Mouse (Mus musculus) hindbrain, embryonic 10.5 days (tissue): Measurements from ENCODE around the gene Mok. TPM values are rescaled to one million over a fixed set of nuclear protein-coding genes. Genes with fewer than 3 reads are reported as not detected.
A peak's percentile ranks its signal among the peaks of the same experiment; 100 is the strongest.
"Not testable (repeated sequence)": the region's sequence is repeated elsewhere in the genome, so short reads cannot be mapped to it uniquely, and the experiment has no call there.

Experiments
- DNase-seq: peaks from one replicate; pipeline ENCODE4 v3.0.0-alpha.2; 2017; ENCODE audit warnings: low spot score
- H3K27ac ChIP-seq: fragments of 300-500 bp; sonication (generic); 2 replicates; pipeline ENCODE4 v1.5.1; 2016; ENCODE audit warnings: mild to moderate bottlenecking, moderate library complexity
- H3K27me3 ChIP-seq: fragments of 300-500 bp; sonication (generic); 2 replicates; pipeline ENCODE4 v1.6.1; 2016; ENCODE audit warnings: mild to moderate bottlenecking; ENCODE audit not compliant: poor library complexity, insufficient read depth, severe bottlenecking
- H3K36me3 ChIP-seq: fragments of 300-500 bp; sonication (generic); 2 replicates; pipeline ENCODE4 v1.6.1; 2016; ENCODE audit warnings: mild to moderate bottlenecking, moderate library complexity
- H3K4me1 ChIP-seq: fragments of 300-500 bp; sonication (generic); replicated peaks from 2 replicates; pipeline ENCODE4 v1.6.1; 2016; ENCODE audit warnings: mild to moderate bottlenecking
- H3K4me3 ChIP-seq: fragments of 300-500 bp; sonication (generic); 2 replicates; pipeline ENCODE4 v1.5.1; 2016; ENCODE audit warnings: mild to moderate bottlenecking, moderate library complexity
- H3K9me3 ChIP-seq: fragments of 300-500 bp; sonication (generic); 2 replicates; pipeline ENCODE4 v1.6.1; 2016; ENCODE audit warnings: mild to moderate bottlenecking, moderate library complexity
- WGBS: fragments of 180-500 bp; shearing (Covaris S2); methylation state at CpG from one replicate; pipeline ENCODE4 v1.1.7; 2016; 5-methylcytosine and 5-hydroxymethylcytosine counted together
- polyA plus RNA-seq: library from polyadenylated mRNA; unstranded; fragments of >200 nt; fragmentation: Nextera tagmentation; extraction: Ambion mirVana; gene quantifications from 2 replicates; pipeline ENCODE4 v1.2.1, GENCODE M21; 2016

The Mok gene
- polyA plus RNA-seq, 1 experiment from 2014 or later, result 14.2 TPM

DNA sequence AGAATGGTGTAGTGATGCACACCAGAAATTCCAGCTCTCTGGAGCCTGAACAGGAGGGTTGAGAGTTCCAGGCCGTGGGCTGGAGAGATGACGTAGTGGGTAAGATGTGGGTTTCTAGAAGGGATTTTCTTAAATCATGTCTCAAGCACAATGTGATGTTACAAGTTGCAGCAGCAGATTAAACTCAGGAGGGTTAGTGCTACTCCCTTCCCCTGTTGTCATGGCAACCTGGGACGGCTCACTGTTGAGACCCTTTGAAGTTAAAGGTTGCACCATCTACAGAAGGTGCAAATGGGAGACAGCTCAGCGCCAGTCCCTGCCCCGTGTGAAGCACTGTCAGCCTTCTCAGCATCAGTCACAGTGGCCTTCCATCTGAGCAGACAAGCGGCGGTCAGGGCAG lies 20.5 kb upstream of the Mok start:
- Histone ChIP-seq H3K27me3 (no peaks in the 10 kb centered on the region), H3K36me3 (peaks cover 56% of the 10 kb centered on the region), H3K9me3 (no peaks in the 10 kb centered on the region), H3K27ac (no peak overlapping the region), H3K4me1 (peaks cover 16% of the 10 kb centered on the region; the same call in 1 of the 2 replicates), H3K4me3 (no peak overlapping the region)
- no peak for DNase-seq
- WGBS, result 60% methylated on average over 7 of the region's 7 CpGs

DNA sequence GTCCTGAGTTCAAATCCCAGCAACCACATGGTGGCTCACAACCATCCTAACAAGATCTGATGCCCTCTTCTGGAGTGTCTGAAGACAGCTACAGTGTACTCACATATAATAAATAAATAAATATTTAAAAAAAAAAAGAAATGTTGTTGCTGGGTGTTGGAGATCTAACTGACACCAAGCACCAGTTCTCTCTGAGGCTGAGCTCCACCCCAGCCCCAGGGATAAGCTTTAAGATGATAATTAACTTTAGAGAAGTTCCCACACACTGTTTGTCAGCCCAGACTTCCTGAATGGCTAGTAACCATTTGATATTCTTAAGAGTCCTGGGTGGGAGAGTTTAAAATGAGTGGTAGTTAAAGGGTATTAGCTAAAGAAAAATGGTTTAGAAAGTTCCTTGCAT lies 19.6 kb upstream of the Mok start:
- peaks cover 56% of the 10 kb centered on the region for H3K36me3 ChIP-seq
- no peak for DNase-seq
- no peaks in the 10 kb centered on the region for H3K27me3 ChIP-seq
- H3K4me3 ChIP-seq, result no peak overlapping the region
- no peak overlapping the region for H3K27ac ChIP-seq
- 0 out of 2 replicates have a peak, but pooled peaks cover 7% of the 10 kb centered on the region for H3K4me1 ChIP-seq
- no peaks in the 10 kb centered on the region for H3K9me3 ChIP-seq

- not testable (repeated sequence) for H3K27ac ChIP-seq, H3K4me3 ChIP-seq, DNase-seq, H3K4me1 ChIP-seq, H3K27me3 ChIP-seq, H3K9me3 ChIP-seq
- 96% methylated on average over 15 of the region's 15 CpGs for WGBS
- peaks cover 50% of the 10 kb centered on the region for H3K36me3 ChIP-seq
Measured at GRCm38 (mm10) chr12:110858681-110859080, 17.9 kb upstream of the Mok start.

DNA sequence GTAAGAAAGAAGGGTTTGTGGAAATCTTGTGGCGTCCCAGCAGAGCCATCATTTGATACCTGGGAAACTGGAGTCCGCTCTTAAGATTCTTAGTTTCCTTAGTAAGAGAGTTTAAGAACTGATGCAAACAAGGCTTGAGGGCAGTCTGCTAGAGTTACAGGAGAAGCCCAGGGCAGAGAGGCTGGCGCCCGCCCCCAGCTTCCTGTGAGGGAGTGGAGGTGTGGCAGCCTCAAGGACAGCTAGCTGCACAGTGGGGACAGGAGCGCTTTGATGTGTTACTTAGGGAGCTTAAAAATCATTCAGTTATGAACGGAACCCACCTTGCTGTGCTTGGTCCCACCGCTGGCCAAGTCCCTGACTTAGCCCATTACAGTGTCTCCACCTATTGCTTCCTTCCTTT lies 16.5 kb upstream of the Mok start:
- Histone ChIP-seq H3K4me1 (0 out of 2 replicates have a peak, but pooled peaks cover 2% of the 10 kb centered on the region), H3K36me3 (peaks cover 42% of the 10 kb centered on the region), H3K9me3 (no peaks in the 10 kb centered on the region), H3K4me3 (no peak overlapping the region), H3K27ac (no peak overlapping the region), H3K27me3 (no peaks in the 10 kb centered on the region)
- WGBS, result 90% methylated on average over 7 of the region's 7 CpGs
- DNase-seq, result no peak

DNA sequence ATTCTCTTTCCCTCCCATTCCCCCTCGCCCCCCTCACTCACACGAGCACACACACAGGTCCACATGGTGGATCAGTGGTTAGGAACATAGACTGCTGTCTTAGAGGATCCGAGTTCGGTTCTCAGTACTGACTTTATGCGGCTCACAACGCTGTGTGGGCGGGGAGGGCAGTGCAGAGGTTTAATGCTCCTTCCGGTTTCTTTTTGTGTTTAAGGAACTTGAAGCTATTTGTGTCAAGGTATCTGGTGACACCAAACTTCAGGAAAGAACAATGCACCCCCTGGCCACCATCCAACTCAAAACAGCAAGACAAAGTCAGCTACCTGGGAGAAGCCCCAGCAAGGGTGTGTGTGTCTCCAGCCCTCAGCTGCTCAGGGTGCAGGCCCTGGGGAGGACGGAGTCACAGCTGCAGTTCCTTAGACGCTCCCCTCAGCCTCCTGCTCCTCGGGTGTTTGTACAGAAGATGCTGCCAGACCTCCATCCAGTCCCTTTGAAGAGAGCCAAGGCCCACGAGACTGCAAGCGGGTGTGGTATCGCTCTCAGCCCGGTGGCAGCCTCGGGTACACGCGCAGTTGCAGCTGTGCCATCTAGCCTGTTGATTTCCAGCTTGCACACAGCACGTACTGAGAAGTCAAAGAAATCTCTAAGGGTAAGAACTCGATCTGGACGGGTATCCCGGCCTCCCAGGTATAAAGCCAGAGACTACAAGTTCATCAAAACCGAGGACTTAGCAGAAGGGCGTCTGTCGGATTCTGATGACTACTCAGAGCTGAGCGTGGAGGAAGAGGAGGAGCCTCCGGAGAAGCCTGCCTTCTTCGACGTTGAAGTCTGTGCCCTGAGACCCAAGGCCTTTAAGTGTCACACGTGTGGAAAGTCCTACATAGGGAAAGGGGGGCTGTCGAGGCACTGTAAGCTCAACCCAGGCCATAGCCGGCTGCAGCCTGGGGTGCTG lies 14.3 kb upstream of the Mok start:
- no peaks in the 10 kb centered on the region for H3K27me3 ChIP-seq
- H3K27ac ChIP-seq, result no peak overlapping the region
- H3K4me1 ChIP-seq, result peaks cover 17% of the 10 kb centered on the region
- no peak overlapping the region for H3K4me3 ChIP-seq
- H3K9me3 ChIP-seq, result no peaks in the 10 kb centered on the region
- no peak for DNase-seq
- 88% methylated on average over 32 of the region's 32 CpGs for WGBS
- H3K36me3 ChIP-seq, result peaks cover 28% of the 10 kb centered on the region

GRCm38 (mm10) chr12:110851923-110852322 lies 11.2 kb upstream of the Mok start:
- Histone ChIP-seq H3K9me3 (no peaks in the 10 kb centered on the region), H3K4me3 (no peak overlapping the region), H3K27me3 (peaks cover 11% of the 10 kb centered on the region), H3K4me1 (peaks cover 21% of the 10 kb centered on the region), H3K36me3 (peaks cover 15% of the 10 kb centered on the region), H3K27ac (no peak overlapping the region)
- DNase-seq, result no peak
- 88% methylated on average over 1 of the region's 1 CpGs for WGBS

DNA sequence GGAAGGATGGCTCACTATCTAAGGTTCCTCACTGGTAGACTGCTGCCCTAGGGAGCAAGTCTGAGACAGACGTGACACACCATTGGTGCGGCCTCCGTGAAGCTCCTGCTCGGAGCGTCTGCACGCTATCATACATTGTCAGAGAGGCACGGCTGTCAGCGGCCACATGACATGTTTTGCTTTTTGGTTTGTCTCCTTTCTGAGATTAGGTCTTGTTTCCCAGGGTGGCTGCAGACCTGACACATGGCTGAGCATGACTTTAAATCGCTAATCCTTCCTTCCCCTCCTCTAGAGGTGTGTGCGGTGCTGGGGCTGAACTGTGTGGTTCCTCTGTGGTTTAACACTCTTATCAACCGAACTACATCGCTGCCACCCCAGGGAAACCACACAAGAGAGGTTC lies 10.7 kb upstream of the Mok start:
- Histone ChIP-seq H3K4me3 (peak overlapping the region; percentile 98), H3K4me1 (peaks cover 21% of the 10 kb centered on the region), H3K27ac (no peak overlapping the region), H3K36me3 (peaks cover 15% of the 10 kb centered on the region), H3K27me3 (peaks cover 16% of the 10 kb centered on the region), H3K9me3 (no peaks in the 10 kb centered on the region)
- 84% methylated on average over 12 of the region's 12 CpGs for WGBS
- no peak for DNase-seq

DNA sequence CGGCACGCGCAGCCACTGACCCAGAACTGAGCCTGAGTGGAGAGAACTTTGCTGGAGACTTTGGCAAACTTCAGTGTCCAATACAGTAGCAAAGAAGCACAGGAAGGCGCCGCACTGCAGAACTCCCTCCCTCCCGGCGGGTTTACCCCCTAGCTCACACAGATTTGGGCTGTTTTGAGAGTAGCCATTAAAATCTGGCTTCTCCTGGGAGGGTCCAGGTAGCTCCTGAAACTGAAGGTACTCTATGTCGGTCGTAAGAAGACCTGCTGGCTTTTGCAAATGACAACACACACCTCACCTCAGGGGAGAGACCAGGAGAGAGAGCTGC lies 10.2 kb upstream of the Mok start:
- H3K4me1 ChIP-seq, result peaks cover 27% of the 10 kb centered on the region
- no peak for DNase-seq
- H3K4me3 ChIP-seq, result peak overlapping the region; percentile 98
- peaks cover 21% of the 10 kb centered on the region for H3K27me3 ChIP-seq
- peak overlapping the region; percentile 95 for H3K27ac ChIP-seq
- no peaks in the 10 kb centered on the region for H3K9me3 ChIP-seq
- WGBS, result 14% methylated on average over 9 of the region's 9 CpGs
- H3K36me3 ChIP-seq, result peaks cover 11% of the 10 kb centered on the region

GRCm38 (mm10) chr12:110850010-110850928 lies 9.5 kb upstream of the Mok start, which contains the start of gene Zfp839:
Zfp839 (plus strand) TSS chr12:110850253.
- DNase-seq, result peak; percentile 87
- H3K9me3 ChIP-seq, result no peaks in the 10 kb centered on the region
- peaks cover 33% of the 10 kb centered on the region for H3K4me1 ChIP-seq
- peak within 1 kb of the TSS; percentile 95 for H3K27ac ChIP-seq
- under 1% methylated on average over 89 of the region's 89 CpGs for WGBS
- peak within 1 kb of the TSS; percentile 98 for H3K4me3 ChIP-seq
- peaks cover 21% of the 10 kb centered on the region for H3K27me3 ChIP-seq
- H3K36me3 ChIP-seq, result peaks cover 5% of the 10 kb centered on the region

GRCm38 (mm10) chr12:110846191-110846765 lies 5.5 kb upstream of the Mok start:
- no peak for DNase-seq
- Histone ChIP-seq H3K4me1 (peaks cover 50% of the 10 kb centered on the region), H3K36me3 (no peaks in the 10 kb centered on the region), H3K27me3 (peaks cover 31% of the 10 kb centered on the region), H3K4me3 (peak overlapping the region; percentile 59), H3K27ac (no peak overlapping the region; the same call in 1 of the 2 replicates), H3K9me3 (no peaks in the 10 kb centered on the region)
- WGBS, result 70% methylated on average over 6 of the region's 6 CpGs

GRCm38 (mm10) chr12:110845131-110845880 lies 4.6 kb upstream of the Mok start:
- peak overlapping the region; percentile 59 for H3K4me3 ChIP-seq
- peak overlapping the region; percentile 71 for H3K27ac ChIP-seq
- under 1% methylated on average over 36 of the region's 36 CpGs for WGBS
- H3K4me1 ChIP-seq, result peaks cover 45% of the 10 kb centered on the region
- peak; percentile 96 for DNase-seq
- no peaks in the 10 kb centered on the region for H3K9me3 ChIP-seq
- no peaks in the 10 kb centered on the region for H3K36me3 ChIP-seq
- H3K27me3 ChIP-seq, result peaks cover 31% of the 10 kb centered on the region
